Mouse (Mus musculus) ES-Bruce4 (cell line): ENCODE data around the gene Tmem62.

Source experiments
- CTCF ChIP-seq: IDR thresholded peaks from one replicate; pipeline ENCODE4 v1.8.1; 2011; ENCODE audit warnings: low read depth, low read length
- POLR2A ChIP-seq: IDR thresholded peaks from one replicate; pipeline ENCODE4 v1.8.1; 2011; ENCODE audit warnings: low read length; ENCODE audit not compliant: insufficient read depth

DNA sequence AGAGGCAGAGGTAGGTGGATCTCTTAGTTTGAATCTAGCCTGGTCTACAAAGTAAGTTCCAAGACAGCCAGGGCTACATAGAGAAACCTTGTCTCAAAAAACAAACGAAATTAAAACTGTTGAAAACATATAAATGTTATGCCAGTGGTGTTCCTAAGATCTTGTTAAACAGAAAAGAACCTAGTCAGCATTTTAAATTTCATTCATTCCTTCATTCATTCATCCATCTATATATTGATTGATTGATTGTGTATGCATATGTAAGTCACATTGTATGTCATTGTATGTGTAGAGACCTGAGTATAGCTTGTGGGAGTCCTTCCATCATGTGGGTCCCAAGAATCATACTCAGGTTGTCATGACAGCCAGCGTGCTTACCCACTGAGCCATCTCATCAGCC, 38.7 kb downstream of the Tmem62 start:
- TF ChIP-seq CTCF, result no peak
- no peak for TF ChIP-seq POLR2A
